Mouse (Mus musculus): ENCODE results near the gene Nebl. TPM values are rescaled to one million over a fixed set of nuclear protein-coding genes. Genes with fewer than 3 reads are reported as not detected.

Gene Nebl
- total RNA-seq, 2 experiments from 2014 or later = 8.2 to 8.5 TPM

DNA sequence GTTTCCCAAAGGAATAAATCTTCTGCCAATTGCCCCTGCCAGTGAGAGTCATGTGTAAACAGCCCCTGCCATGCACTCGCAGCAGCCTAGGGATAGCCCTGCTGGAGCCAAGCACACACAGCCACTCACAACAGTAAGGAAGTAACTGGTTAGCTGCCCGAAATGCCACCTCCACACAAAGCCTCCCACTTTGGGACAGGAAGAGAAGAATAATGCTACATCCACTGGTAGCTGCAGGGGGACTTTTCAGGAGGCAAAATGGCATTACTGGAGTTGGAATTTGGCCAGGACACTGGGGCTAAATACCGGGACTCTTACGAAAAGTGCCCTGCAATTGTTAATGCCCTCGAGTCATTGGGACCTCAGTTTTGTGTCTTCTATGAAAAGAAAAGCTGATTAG lies 92.6 kb downstream of the Nebl start:
- no peak for DNase-seq

DNA sequence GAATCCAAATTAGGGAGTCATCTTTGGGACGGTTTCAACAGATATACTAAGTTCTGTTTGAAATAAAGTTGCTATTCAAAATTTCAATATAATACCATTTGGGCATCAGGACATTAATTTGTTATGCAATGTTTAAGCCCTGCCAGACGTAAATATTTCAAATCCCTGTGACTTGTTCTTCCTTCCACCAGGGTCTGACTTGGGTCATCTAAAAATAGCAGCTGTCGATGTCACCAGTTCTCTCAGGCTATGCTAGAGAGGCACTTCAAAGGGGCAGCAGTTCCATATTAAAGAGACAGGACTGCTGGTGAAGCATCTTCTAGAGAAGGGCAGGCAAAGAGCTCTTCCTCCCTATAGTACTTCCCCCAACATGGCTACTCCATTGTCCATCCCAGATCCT lies 107.3 kb downstream of the Nebl start:
- DNase-seq = peak in 1 of 2 experiments; percentile 13

DNA sequence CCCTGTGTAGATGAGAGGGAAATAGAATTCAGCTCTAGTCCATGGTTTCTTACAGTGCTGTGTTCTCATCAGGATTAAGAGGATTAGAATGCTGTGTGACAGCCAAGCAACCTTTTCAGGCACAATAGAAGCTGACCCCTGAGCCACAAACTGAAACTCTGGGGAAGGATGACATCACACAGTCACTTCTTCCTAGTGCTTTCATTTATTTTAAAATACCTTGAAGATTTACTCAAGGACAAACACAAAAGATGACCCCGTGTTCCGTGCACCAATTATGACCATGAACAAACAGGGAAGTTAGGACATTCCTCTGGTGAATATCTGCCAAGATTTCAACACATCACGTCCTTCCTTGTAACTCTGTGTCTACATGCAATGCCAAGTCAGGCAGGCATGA lies 121.0 kb downstream of the Nebl start:
- peak; percentile 13 for DNase-seq

DNA sequence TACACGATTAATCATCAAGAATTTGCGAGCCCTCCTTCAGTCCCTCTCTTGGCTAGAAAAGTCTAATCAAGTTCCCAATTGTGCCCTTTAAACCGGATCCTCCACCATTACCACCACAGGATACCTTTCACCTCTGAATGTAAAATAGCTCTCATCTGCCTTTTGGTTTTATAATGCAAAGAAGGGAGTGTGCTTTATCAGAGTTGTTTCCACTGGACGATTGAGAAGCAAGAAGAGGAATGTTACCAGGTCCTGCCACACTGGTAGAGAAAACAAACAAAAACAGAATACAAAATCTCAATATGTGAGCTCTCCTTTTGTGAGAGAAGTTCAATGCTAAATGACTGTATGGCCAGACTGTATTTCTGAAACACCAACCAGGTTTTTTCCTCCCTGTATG lies 127.7 kb downstream of the Nebl start:
- DNase-seq = no peak

DNA sequence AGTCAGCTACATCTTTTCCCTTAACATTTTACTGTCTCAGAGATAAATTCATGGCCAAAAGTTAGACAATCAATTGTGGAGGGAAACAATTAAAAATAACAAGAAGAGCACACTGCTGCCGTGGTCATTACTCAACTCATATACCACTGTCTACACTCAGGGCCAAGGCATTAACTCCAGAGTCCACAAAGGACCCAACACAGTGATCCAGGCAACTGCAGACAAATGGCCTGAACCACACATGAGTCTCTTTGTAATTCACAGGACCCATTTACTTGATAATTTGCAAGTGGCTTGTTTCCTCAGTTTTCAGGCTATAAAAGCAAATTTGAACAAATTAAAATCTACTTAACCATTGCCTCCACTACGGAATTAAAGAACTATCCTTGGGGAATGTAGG lies 130.6 kb downstream of the Nebl start:
- DNase-seq = no peak

DNA sequence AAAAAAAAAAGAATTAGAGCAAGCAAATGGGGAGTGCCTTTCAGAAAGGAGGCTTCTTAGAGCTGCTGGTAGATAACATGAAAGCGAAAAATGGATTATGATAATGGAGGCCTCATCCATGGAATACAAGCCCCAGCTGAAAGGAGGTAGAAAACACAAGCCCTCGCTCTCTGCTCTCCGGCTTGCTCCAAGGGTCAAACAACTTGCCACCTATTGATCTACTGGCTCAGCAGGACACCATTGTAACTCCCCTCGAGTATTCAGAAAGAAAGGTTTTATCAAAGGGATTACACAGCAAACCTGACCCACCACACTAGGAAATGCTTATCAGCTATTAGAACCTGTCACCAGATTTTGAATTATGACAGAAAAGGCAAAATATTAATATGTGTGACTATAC lies 131.4 kb downstream of the Nebl start:
- no peak for DNase-seq

DNA sequence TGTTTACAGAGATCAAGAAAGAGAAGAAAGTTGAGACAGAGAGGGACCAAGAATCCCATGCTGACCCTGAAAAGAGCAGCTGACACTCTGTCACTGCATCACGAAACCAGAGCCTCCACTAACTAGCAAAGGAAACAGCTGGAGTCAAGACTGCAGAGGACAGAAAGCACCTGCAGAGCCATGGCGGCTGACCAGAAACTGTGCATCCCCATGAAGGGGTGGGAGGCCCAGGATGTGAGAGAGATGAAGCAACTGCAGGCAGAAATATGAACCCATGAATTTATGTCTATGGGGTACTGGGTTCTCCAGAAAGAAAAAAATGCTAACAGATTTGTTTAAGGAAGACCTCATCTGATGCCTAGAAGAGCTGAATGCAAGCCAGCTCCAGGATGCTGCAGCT lies 133.3 kb downstream of the Nebl start:
- no peak for DNase-seq

DNA sequence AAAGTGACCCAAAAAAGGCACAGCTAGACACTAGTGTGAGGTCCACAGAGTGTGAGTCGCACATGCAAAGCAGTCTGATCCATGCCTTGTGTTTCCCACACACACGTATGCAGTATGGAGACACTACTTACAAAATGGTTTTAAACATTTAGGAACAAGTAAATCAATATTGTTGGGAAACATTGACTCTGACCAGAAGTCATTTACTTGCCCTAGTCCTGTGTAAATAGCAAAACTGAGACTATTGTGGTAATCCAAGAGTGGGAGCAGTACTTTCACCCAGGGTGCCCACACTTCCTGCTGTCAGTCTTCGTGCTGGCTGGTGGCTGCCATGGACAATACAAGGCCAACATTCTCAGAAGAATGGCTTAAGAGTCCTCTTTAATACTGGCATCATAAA lies 141.6 kb downstream of the Nebl start:
- DNase-seq = no peak

DNA sequence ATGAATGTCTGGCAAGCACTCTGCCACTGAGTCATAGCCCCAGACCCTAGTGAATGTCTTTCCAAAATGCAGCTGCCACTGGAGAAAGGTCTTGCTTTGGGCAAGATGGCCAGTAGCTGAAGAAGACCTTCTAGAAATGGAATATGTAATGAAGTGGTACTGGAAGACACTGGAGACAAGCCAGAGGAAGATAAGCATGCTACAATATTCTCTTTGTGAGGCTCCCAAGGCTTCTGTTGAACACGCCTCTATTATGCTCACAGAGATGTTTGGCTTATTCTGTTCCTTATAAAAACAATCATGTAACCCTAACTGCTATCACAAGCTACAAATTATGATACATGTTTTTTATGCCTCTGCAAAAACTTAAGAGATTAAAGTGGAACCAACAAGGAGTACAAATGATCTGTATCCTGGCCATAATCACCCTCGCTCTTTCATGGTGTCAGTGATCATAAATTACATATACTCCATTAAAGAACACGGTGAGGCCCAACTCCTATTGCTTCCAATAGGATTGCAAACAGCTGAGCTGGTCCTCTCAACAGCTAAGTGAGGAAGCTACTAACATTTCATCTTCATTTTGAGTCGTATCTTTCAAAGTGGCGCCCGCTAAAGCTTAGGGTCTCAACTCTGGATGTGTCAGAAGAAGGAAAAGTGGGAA lies 145.8 kb downstream of the Nebl start:
- DNase-seq = no peak

DNA sequence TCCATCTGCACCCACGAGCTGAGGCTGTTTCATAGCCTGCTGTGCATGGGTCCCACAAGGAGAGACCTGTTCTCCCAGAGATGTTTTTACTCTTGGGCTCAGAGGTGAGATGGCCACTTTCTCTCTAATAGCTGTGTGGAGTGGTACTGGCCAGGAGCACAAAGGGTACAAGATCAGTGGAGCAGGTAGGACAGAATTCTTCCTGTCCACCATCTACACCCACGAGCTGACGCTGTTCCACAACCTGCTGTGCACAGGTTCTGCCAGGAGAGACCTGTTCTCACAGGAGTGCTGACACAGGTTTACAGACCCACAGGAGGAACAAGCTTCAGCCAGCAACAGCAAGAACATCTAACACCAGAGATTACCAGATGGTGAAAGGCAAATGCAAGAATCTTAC lies 155.6 kb downstream of the Nebl start:
- no peak for DNase-seq

DNA sequence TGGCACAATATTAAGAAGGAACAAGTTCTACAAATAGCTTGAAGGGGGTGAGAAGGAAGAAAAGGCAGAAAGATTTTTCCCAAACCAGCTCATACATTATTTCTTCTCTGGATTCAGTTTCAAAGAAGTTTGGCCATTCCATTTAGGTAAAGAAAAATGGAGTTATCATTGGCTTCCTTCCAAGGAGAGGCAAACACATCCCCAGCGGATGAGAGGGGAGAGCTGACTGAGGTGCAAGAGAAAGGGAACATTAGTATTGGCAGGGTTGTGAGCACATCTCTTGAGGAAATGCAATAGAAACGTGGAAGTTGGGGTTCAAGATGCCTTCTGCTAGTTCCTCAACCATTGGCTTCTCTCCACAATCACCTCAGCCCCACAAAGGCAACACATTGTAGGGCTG lies 159.5 kb downstream of the Nebl start:
- DNase-seq = no peak

DNA sequence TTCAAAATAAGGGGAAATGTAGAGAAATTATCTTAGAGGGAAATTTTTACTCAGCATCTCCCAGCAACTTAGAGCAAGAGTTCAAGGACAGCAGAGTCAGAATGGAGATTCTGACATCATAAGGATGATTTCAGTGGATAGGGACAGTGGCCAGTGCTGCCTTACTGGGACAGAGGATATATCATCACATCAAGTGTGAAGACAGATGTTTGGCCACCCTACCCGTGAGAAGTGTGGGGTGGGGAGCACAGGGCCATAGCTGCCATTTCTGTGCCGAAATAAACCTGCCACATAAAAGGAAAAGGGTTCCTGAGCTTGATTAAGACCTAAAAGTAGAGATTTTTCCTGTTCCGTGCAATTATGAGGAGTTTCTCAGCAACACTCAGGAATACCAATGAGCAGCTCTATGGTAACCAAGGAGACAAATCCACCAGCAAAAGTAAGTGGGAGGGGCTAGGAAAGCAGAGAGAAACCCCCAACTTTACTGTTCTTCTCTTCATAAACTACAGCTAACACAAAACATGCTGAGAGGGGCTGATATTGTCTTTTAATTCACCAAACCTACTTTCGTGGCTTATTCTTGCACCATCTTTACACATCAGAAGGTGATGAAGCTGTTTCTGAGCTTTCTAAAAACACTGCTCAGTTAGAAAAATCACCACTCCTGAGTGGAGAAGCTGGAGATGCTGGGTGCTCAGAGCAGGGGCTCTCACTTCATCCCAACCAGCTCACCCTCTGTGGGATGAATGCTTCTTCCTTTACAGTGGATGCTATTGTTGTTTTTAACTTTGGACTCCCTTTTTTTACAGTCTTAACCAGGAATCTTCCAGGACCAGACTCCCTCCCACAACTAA lies 172.1 kb downstream of the Nebl start:
- no peak for DNase-seq

DNA sequence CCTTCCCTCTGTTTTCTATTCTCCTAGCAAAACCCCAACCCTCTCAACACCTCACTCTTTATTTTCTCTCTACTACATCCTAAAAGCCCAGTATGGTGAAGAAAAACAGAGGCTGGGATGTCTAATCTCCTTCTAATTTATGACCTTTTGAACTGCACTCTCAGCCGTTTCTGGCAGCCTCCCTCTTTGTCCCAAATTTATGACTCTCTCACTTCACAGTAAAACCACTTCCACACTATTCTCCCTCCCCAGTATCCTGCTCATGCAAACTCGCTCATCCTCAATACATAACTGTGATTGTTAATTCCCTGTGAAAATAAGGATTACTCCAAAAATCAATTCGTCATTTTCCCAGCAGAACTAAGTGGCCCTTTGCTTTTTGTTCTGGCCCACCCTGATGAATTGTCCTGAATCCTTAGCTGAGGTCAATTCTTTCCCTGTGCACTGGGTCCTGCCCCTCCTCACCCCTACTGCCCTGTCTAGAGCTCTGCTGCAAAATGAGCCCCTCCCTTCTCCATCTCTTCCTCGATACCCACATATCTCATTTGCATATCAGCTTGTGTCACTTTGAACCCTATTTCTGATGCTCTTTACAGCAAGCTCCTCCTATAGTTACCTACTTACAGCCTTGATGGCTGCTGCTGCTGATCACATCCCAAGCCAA lies 181.2 kb downstream of the Nebl start:
- no peak for DNase-seq

DNA sequence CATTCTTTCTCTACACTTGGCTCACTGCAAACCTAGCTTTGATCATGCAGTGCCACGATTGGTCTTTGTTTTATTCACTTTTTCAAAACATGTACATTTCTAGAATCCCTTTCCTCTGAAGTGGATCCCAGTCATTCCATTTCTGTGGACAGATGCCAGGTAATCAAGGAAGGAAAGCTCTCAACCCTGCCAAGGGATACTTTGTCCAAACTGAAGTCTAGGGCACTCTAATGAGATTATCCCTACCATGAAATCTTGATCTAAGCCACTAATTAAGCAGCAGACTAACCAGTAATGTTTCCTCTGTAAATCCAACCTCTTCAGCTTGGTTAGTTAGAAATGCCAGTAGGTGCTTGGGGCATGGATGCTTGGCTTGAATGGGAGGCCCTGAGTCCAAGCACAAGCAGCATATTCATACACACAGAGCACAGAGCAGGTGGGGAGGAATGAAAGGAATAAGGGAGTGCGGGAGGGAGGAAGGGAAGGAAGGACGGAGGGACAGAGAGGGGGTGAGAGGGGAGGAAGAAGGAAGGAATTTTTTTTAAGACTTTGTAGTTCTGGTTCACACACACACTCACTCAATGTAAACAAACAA lies 184.8 kb downstream of the Nebl start:
- no peak for DNase-seq

DNA sequence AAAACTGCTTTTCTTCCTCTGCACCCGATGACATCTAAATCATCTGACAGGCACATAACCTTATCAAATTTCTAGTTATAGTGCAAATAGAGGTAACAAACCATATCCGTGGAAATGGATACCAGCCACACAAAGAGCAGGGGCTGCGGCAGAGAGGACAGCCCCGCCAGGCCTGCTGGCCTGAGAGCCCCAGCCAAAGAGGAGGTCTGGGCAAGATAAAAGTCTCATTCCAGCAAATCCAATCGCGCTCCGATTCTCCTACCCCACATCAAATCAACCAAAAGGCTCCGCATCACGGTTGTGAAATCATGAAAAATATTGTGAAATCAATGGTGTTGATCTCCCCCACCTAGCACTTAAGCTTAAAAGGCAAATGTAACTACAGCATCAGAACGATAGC lies 191.5 kb downstream of the Nebl start:
- no peak for DNase-seq

DNA sequence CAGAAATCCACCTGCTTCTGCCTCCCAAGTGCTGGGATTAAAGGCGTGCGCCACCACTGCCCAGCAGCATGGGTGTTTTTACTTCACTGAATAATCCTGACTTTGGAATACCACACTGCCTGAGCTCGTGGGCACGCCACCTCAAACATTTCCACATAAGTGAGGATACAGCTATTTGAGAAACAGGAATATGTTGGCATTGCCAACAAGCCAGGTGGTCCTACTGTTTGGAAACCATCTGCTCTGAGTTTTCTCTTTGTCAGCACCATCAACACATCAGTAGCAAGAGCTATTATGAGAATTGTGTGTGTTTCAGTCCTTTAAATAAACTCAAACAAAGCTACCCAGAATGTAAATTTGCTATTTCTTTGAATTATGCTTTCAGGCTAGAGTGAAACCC lies 192.8 kb downstream of the Nebl start:
- no peak for DNase-seq

DNA sequence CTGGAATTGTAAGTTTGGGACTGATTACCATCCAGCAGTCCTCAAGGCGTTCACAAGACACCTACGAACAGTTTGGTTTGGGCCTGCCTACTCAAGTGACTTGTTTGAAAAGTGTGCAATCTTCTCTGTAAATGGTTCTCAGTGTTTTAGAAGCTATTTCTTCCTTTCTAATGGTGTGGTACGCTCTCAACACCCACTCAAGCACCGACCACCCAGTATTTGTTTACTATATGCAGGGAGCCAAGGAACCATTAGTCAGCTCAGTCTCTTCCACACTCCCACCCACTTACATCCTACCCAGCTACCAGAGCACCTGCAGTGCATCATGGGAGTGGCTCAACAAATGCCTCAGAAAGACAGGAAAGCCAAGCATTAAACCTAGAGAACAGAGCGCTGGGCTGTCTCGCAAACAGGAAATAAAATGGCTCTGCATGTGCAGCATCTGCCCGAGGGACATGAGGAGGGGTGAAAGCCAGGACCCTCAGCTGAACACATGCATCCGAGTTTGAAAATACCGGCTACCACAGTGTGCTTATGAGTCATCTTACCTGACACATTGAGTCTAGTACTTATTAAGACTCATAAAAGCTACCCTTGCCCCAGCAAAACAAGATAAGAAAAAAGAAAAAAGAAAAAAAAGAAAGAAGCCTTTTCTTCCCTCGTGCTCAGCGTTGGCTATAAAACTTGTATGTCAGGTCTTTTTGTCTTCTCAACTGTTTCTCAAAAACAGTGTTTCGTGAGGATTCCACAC lies 199.7 kb downstream of the Nebl start:
- no peak for DNase-seq

DNA sequence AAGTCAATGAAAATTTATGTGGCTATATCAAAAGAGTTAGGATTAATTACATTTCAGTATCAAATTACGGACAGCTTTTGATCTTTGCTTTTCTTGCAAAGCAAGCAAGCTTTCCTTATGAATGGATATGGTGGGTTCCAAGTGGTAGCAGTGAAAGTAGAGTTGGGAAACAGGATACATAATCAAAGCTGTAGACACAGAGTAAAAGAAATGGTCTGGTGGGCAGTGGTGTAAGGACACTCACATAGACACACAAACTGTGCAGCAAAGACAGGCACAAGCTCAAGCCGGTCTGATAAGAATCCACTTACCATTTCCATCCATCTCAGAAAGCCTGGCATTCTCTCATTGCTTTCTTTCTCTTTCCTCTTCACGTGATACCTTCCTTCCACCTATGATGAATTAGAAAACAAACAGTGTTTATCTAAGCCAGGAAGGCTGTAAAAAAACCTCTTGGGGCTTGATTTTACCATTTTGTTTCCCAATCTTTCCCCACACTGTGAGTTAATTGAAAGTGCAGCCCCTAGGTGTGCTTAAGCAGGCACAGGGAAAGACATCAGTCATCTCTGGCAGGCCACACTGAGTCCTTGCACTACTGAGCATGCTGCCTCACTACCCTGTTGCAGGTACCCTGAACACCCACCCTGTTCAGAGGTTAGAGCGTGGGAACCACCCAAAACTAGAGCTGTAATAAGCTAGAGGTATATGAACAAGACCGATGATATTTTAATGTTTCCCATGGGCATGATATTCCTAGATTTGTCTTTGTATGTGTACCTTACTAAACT lies 205.3 kb downstream of the Nebl start:
- no peak for DNase-seq

DNA sequence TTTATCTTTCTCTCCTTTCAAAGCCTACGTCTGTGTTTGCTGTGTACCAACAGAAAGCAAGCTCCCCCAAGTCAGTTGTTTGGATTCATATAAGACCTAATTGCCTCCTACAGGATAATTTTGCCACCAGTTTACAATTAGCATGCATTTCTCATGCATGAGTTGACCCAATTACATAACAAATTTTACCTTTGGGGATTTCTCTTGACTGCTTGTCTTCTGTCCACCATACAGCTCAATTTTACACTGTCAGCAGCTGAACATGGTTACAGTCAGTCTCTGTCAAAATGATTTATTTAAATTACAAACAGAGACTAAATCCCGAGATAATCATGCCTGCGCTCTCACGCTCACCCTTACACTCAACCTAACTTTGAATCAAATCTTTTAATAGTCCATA lies 206.1 kb downstream of the Nebl start:
- no peak for DNase-seq

DNA sequence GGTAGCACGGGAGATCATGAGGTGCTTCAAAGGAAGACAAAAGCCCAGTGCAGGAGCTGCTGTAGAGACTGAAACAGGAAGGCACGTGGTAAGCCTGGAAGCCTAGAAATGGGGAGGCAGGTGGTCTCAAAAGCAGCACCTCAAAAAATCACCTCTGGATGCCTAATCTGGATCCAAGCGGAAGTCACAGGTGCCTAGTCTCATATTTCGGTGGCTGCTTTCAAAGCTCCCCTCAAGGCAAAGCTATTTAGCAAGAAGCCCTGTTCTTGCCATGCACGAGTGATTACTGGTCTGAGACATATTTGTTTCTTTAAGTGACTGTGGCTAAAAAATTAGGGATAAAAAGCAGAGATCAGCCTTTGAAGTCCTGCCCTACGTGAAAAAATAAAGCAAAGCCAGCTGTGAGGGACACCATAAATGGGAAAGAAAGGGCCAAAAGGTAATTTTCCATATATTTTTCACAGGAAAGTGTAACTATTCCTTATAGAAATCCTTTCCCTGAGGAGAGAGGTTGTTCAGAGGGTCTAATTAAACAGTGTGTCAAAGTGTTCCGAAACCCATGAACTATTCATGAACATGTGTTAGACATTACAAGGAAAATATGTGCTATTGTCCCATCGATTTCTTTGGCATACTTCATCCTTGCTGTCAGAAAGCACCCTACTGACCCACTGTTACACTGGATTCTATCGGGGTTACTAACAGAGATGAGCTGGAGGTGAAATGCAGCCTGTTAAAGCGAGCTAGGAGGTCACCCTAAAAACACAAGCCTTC lies 206.9 kb downstream of the Nebl start:
- no peak for DNase-seq

DNA sequence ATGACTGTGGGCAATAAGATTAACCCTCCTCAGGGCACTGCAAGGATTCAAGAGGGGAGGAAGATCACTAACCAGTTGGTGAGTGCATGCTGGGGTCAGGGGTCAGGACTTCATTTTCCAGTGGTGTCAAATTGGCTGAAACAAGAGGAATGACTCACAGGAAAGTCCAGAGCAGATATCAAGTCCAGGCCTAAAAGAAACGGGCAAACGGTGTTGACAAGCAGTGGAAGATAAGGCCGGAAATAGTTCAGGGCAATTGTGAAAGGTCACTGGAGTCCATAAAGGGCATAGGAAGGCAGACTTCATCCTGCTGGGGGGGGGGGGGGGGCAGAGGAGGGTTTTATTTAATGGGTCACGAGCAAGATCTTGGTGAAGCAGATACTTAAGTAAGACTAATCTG lies 207.5 kb downstream of the Nebl start:
- peak in 1 of 2 experiments; percentile 38 for DNase-seq

All from adrenal gland, postnatal 36 days (tissue).